Mouse (Mus musculus): ENCODE measurements around the gene Adssl1. TPM values are rescaled to one million over a fixed set of nuclear protein-coding genes. Genes with fewer than 3 reads are reported as not detected.

Gene Adssl1
- polyA plus RNA-seq, 1 experiment from 2014 or later, result 93.7 TPM

DNA sequence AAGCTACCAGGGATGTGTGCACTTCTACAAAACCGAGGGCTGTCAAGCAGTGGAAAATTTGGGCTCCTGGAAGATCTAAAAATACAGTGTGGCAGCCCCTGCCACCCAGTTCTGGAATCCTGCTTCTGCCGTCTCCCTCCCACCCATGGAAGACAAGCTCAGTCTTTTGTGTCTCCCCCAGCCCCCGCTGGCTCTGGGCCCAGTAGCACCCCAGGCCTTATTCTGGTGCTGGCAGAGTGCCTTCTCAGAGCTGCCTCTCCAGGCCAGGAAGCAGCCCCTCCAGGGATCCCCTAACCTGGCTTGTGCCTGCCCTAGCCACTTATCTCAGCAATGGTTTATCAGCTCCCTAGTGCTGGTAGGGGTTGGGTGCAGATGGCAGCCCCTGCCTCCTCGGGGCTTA lies 24.9 kb upstream of the Adssl1 start:
- Histone ChIP-seq H3K4me1 (replicated peaks) (peaks cover 61% of the 10 kb centered on the region), H3K27me3 (peaks cover 12% of the 10 kb centered on the region; the same call in 1 of the 2 replicates), H3K4me3 (no peak overlapping the region), H3K36me3 (no peaks in the 10 kb centered on the region), H3K9ac (0 out of 2 replicates have a peak overlapping the region, but pooled peaks have one; percentile 14), H3K27ac (peak overlapping the region; percentile 74), H3K4me2 (no peak overlapping the region), H3K9me3 (replicated peaks) (no peaks in the 10 kb centered on the region)
- WGBS, result 16% methylated on average over 4 of the region's 4 CpGs
- no peak for ATAC-seq (replicated peaks; ENCODE audit: insufficient number of reproducible peaks, insufficient read depth, low FRiP score, low read depth)

DNA sequence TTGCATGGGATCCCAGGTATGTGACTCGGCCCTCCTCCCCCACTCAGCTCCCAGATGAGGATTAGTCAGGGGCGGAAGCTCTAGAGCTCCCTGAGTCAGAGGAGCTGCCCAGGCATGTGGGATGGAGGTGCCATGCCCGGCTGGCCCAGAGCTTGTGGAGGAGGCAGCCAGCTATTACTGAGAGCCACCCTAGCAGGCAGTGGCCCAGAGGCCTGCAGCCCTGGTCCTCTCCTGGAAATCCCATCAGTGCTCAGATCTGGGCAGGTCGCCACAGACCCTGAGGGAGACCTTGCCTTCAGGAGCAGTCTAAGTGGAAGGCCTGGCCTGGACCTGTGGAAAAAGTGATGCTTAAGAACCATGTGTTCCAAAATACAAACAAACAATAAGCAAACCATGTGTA lies 24.2 kb upstream of the Adssl1 start:
- WGBS, result 47% methylated on average over 4 of the region's 4 CpGs
- Histone ChIP-seq H3K9ac (no peak overlapping the region), H3K9me3 (replicated peaks) (no peaks in the 10 kb centered on the region), H3K4me3 (no peak overlapping the region), H3K36me3 (no peaks in the 10 kb centered on the region), H3K4me1 (replicated peaks) (peaks cover 54% of the 10 kb centered on the region), H3K27ac (peak overlapping the region; percentile 74), H3K27me3 (peaks cover 12% of the 10 kb centered on the region; the same call in 1 of the 2 replicates), H3K4me2 (no peak overlapping the region)
- no peak for ATAC-seq (replicated peaks; ENCODE audit: insufficient number of reproducible peaks, insufficient read depth, low FRiP score, low read depth)

DNA sequence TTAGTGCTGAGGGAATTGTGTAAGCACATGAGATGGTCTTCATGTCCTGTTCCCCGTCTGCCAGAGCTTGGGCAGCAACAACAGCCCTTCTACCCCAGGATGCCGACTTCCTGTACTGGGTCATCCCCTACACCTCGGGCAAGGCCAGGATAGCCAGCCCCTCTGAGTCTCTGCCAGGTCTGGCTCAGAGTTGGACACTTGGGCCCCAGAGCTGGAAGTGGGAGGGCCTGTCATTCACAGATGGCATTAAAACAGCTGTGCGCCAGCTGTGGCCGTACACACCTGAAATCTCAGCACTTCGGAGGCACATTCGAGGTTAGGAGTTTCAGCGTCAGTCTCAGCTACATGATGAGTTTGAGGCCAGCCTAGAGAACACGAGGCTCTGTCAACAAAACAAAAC lies 23.4 kb upstream of the Adssl1 start:
- Histone ChIP-seq H3K27ac (no peak overlapping the region), H3K27me3 (peaks cover 12% of the 10 kb centered on the region; the same call in 1 of the 2 replicates), H3K4me2 (no peak overlapping the region), H3K9ac (no peak overlapping the region), H3K9me3 (replicated peaks) (no peaks in the 10 kb centered on the region), H3K36me3 (no peaks in the 10 kb centered on the region), H3K4me1 (replicated peaks) (peaks cover 49% of the 10 kb centered on the region), H3K4me3 (no peak overlapping the region)
- no peak for ATAC-seq (replicated peaks; ENCODE audit: insufficient number of reproducible peaks, insufficient read depth, low FRiP score, low read depth)
- 68% methylated on average over 9 of the region's 9 CpGs for WGBS

DNA sequence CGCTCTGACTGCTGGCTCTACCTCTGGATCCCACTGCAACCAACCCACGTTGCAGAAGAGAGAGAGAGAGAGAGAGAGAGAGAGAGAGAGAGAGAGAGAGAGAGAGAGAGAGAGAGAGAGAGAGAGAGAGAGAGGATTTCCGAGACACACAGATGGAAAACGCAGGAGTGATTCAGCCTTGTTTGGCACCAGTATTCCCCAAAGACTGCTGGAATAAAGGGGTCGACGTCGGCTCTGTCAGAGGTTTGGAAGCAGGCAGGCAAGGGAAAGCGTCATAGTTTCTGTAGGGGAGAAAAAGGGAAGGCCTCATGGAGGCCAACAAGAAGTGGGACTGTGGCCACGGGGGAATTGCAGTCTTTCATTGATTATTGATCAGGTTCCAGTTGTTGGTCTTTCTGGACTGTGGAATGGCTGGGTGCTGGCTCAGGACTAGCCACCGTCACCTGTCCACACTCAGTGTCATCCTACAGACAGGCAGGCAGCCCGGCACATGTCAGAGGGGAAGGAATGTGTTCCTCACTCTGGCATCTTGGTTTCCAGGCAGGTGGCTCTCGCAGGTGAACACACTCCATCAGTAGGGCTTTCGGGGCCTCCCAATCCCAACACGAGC lies 22.8 kb upstream of the Adssl1 start:
- ATAC-seq (replicated peaks; ENCODE audit: insufficient number of reproducible peaks, insufficient read depth, low FRiP score, low read depth), result no peak
- Histone ChIP-seq H3K36me3 (no peaks in the 10 kb centered on the region), H3K27me3 (peaks cover 12% of the 10 kb centered on the region; the same call in 1 of the 2 replicates), H3K27ac (no peak overlapping the region), H3K9ac (no peak overlapping the region), H3K4me3 (no peak overlapping the region), H3K4me1 (replicated peaks) (peaks cover 49% of the 10 kb centered on the region), H3K9me3 (replicated peaks) (no peaks in the 10 kb centered on the region), H3K4me2 (no peak overlapping the region)
- WGBS, result 77% methylated on average over 14 of the region's 14 CpGs

DNA sequence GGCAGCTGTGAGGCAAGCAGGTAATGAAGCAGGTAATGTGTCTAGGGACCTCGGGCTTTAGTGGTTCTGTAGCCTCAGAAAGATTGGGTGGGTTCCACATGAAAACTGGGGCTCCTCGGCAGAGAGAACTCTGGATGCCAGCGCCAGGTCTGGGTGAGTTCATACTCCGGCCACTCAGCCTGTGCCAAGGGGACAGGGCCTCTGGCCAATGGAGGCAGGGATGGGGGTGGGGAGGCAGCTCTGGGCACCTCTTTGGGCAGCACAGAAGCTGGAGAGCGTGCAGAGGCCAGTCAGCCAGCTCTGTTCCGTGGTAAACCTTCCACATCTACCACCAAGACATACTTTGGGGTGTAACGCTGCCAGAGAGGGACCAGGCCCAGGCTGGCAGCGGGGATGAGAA lies 22.2 kb upstream of the Adssl1 start:
- 92% methylated on average over 8 of the region's 8 CpGs for WGBS
- no peak overlapping the region for H3K27ac ChIP-seq
- H3K9me3 ChIP-seq (replicated peaks), result no peaks in the 10 kb centered on the region
- H3K27me3 ChIP-seq, result 0 out of 2 replicates have a peak, but pooled peaks cover 6% of the 10 kb centered on the region
- H3K36me3 ChIP-seq, result no peaks in the 10 kb centered on the region
- H3K4me1 ChIP-seq (replicated peaks), result peaks cover 48% of the 10 kb centered on the region
- no peak overlapping the region for H3K4me3 ChIP-seq
- H3K4me2 ChIP-seq, result no peak overlapping the region
- no peak overlapping the region for H3K9ac ChIP-seq
- ATAC-seq (replicated peaks; ENCODE audit: insufficient number of reproducible peaks, insufficient read depth, low FRiP score, low read depth), result no peak

DNA sequence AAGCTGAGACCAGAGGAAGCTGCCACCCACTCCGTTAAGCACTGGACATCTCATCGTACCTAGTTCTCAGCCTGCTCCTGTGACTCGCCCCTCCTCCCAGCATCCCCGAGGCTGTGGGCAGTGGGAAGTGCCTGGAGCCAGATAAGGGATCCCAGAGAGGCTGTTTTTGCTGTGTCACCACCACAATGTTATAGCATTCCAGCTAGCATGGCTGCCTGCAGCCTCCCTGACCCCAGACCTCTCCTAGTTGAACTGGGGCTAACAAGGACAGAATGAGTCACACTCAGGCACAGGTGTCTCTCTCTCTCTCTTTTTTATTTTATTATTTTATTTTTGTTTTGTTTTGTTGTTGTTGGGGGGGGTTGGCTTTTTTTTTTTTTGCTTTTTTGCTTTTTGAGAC lies 20.6 kb upstream of the Adssl1 start:
- WGBS, result 19% methylated on average over 4 of the region's 4 CpGs
- H3K27ac ChIP-seq, result no peak overlapping the region
- no peaks in the 10 kb centered on the region for H3K9me3 ChIP-seq (replicated peaks)
- H3K4me1 ChIP-seq (replicated peaks), result peaks cover 32% of the 10 kb centered on the region
- no peak overlapping the region for H3K4me3 ChIP-seq
- ATAC-seq (replicated peaks; ENCODE audit: insufficient number of reproducible peaks, insufficient read depth, low FRiP score, low read depth), result no peak
- H3K27me3 ChIP-seq, result 0 out of 2 replicates have a peak, but pooled peaks cover 6% of the 10 kb centered on the region
- H3K9ac ChIP-seq, result no peak overlapping the region
- H3K4me2 ChIP-seq, result no peak overlapping the region
- 0 out of 2 replicates have a peak, but pooled peaks cover 4% of the 10 kb centered on the region for H3K36me3 ChIP-seq

DNA sequence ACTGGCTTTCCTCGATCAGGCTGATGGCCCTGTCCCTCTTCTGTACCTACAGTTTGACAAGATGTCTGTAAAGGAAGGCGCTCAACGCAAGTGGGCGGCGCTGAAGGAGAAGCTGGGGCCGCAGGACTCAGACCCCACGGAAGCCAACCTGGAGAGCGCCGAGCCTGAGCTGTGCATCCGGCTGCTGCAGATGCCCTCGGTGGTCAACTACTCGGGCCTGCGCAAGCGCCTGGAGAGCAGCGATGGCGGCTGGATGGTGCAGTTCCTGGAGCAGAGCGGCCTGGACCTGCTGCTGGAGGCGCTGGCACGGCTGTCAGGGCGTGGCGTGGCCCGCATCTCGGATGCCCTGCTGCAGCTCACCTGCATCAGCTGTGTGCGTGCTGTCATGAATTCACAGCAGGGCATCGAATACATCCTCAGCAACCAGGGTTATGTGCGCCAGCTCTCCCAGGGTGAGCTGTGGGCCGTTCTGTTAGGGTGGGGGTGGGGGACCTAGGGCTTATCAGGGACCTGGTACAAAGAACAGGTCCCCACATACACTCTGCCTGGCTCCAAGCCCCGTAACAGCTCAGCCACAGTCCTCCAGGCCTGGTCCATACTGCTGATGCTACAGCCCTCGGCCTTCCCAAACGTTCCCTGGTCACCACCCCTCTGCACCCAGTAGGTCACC lies 19.8 kb upstream of the Adssl1 start:
- 0 out of 2 replicates have a peak, but pooled peaks cover 4% of the 10 kb centered on the region for H3K36me3 ChIP-seq
- no peak overlapping the region for H3K4me3 ChIP-seq
- H3K4me2 ChIP-seq, result no peak overlapping the region
- H3K9me3 ChIP-seq (replicated peaks), result no peaks in the 10 kb centered on the region
- no peak overlapping the region for H3K9ac ChIP-seq
- no peak overlapping the region for H3K27ac ChIP-seq
- WGBS, result 84% methylated on average over 30 of the region's 30 CpGs
- peaks cover 26% of the 10 kb centered on the region for H3K4me1 ChIP-seq (replicated peaks)
- no peak for ATAC-seq (replicated peaks; ENCODE audit: insufficient number of reproducible peaks, insufficient read depth, low FRiP score, low read depth)
- 0 out of 2 replicates have a peak, but pooled peaks cover 6% of the 10 kb centered on the region for H3K27me3 ChIP-seq

DNA sequence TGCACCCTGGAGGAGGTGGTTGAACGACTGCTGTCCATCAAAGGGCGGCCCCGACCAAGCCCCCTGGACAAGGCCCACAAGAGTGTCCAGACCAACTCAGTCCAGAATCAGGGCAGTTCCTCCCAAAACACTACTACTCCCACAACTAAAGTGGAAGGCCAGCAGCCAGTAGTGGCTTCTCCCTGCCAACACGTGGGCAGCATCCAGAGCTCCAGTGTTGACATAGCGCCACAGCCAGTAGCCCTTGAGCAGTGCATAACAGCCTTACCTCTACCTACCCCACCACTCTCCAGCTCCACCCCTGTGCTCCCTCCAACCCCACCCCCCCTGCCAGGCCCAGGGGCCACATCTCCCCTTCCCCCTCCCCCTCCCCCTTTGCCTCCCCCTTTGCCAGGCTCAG lies 15.8 kb upstream of the Adssl1 start:
- Histone ChIP-seq H3K36me3 (0 out of 2 replicates have a peak, but pooled peaks cover 4% of the 10 kb centered on the region), H3K9ac (no peak overlapping the region), H3K4me1 (replicated peaks) (peaks cover 26% of the 10 kb centered on the region), H3K27ac (no peak overlapping the region), H3K9me3 (replicated peaks) (no peaks in the 10 kb centered on the region), H3K27me3 (no peaks in the 10 kb centered on the region), H3K4me3 (no peak overlapping the region), H3K4me2 (no peak overlapping the region)
- no peak for ATAC-seq (replicated peaks; ENCODE audit: insufficient number of reproducible peaks, insufficient read depth, low FRiP score, low read depth)
- WGBS, result 77% methylated on average over 5 of the region's 5 CpGs

DNA sequence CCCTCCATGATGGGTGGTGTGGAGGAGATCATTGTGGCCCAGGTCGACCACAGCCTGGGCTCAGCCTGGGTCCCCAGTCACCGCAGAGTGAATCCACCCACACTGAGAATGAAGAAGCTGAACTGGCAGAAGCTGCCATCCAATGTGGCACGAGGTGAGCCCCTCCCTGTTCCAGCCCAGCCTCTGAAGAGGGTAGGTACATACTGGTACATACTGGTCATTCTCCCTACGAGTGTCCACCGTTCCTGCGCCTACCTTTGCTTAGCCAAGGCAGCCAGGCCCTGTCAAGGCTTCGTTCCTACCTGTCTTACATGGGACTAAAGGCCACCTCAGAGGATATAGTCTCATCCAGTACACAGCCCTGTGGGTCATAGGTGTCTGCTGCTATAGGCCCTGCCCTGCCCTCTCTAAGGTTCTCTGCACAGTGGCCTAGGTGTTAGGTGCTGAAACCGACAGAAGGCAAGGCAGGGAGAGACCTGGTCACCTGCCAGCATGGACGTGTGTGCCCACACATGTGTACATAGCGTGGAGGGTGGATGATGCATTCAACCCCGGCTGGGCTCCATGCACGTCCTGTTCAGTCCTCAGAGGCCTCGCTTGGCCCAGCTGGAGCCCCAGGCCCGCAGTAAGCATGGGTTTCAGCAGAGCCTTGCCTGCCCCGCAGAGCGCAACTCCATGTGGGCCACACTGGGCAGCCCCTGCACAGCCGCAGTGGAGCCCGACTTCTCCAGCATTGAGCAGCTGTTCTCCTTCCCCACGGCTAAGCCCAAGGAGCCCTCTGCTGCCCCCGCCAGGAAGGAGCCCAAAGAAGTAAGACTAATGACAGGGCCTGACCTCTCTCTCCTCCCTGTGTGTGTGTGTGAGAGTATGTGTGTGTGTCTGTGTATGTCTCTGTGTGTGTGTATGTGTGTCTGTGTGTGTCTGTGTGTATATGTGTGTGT lies 14.9 kb upstream of the Adssl1 start:
- 0 out of 2 replicates have a peak, but pooled peaks have one; percentile 10 for ATAC-seq (replicated peaks; ENCODE audit: insufficient number of reproducible peaks, insufficient read depth, low FRiP score, low read depth)
- Histone ChIP-seq H3K9ac (no peak overlapping the region), H3K36me3 (0 out of 2 replicates have a peak, but pooled peaks cover 4% of the 10 kb centered on the region), H3K4me1 (replicated peaks) (peaks cover 26% of the 10 kb centered on the region), H3K4me2 (no peak overlapping the region), H3K27me3 (no peaks in the 10 kb centered on the region), H3K27ac (no peak overlapping the region), H3K9me3 (replicated peaks) (no peaks in the 10 kb centered on the region), H3K4me3 (no peak overlapping the region)
- 66% methylated on average over 20 of the region's 20 CpGs for WGBS

DNA sequence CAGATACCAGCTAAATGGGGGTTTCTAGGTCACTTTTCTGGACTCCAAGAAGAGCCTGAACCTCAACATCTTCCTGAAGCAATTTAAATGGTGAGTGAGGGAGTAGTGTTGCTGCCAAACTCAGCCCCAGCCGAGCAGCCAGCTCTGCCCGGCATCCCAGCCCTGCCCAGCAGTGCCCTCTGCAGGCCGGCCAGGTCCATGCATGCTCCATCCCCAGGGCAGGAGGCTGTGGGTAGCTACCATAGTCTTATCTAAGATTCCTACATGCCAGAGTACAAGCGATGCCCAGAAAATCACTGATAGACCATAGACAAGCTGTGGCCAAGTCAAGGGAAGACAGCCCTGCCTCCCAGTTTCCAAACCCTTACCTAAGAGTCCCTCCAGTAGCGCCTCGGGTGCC lies 14.1 kb upstream of the Adssl1 start:
- no peaks in the 10 kb centered on the region for H3K9me3 ChIP-seq (replicated peaks)
- peaks cover 26% of the 10 kb centered on the region for H3K4me1 ChIP-seq (replicated peaks)
- 0 out of 2 replicates have a peak, but pooled peaks cover 4% of the 10 kb centered on the region for H3K36me3 ChIP-seq
- 36% methylated on average over 6 of the region's 6 CpGs for WGBS
- H3K27me3 ChIP-seq, result no peaks in the 10 kb centered on the region
- H3K27ac ChIP-seq, result no peak overlapping the region
- ATAC-seq (replicated peaks; ENCODE audit: insufficient number of reproducible peaks, insufficient read depth, low FRiP score, low read depth), result peak; percentile 51
- H3K4me2 ChIP-seq, result no peak overlapping the region
- H3K4me3 ChIP-seq, result no peak overlapping the region
- H3K9ac ChIP-seq, result no peak overlapping the region

DNA sequence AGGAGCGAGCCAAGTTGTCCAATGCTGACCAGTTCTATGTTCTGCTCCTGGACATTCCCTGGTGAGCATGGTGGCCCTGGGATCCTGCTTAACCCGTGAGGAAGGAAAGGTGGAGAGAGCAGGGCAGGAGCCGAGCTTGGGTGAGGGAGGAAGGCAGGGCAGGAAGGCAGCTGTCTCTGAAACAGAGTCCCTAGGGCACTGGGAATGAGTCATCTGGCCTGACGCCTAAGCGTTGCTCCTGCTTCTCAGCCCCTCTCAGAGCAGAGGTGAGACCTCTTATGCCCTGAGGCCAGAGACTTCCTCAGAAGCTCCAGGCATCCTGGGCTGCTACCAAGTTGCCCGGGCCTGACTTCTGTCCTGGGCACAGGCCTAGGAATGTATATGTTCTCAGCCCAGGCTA lies 12.8 kb upstream of the Adssl1 start:
- WGBS, result 65% methylated on average over 6 of the region's 6 CpGs
- Histone ChIP-seq H3K9ac (no peak overlapping the region), H3K9me3 (replicated peaks) (no peaks in the 10 kb centered on the region), H3K36me3 (0 out of 2 replicates have a peak, but pooled peaks cover 4% of the 10 kb centered on the region), H3K4me2 (no peak overlapping the region), H3K4me3 (no peak overlapping the region), H3K27me3 (no peaks in the 10 kb centered on the region), H3K27ac (no peak overlapping the region), H3K4me1 (replicated peaks) (peaks cover 26% of the 10 kb centered on the region)
- no peak for ATAC-seq (replicated peaks; ENCODE audit: insufficient number of reproducible peaks, insufficient read depth, low FRiP score, low read depth)
